Mouse (Mus musculus): ENCODE data around the gene Slx4ip. TPM values are rescaled to one million over a fixed set of nuclear protein-coding genes. Genes with fewer than 3 reads are reported as not detected.

Slx4ip gene
- total and polyA plus RNA-seq, 2 experiments from 2014 or later = 7.0 to 8.1 TPM

DNA sequence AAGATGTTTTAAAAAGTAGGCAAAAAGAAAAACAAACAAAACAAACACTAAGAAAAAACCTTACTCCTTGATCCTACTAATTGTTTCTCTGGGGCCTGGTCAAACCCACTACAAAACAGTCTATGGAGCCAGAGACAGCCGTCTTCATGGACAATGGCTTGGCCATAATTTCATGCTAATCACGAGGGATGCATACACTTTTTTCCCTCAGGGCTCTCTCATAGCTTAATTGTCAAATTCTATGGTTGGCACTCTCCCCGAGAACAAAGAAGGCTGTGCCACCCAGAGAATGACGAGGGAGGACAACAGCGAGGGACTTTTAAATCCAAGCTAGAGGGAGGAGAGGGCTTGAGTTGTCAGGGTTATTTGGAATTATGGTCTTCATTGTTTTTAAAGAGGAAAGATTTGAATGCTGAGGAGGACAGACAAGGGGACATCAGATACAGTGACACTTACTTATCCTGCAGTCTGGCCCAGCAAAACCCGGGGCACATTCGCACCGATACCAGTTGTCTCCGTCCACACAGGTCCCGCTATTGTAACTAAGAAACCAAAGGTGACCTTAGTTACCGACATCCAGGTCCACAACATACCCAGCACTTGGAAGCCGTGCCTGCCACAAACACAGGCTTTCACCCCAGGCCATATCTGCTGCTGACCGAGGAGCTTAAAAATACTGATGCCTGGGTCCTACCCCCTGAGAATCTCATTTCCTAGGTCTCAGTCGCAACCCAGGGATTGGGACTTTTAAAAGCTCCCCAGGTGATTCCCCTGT lies 195.8 kb downstream of the Slx4ip start:
- Histone ChIP-seq H3K4me2 (ENCODE audit: low read depth, low read length) (no peak overlapping the region), H3K36me3 (ENCODE audit: insufficient read depth, low read length) (no peaks in the 10 kb centered on the region), H3K4me3 (ENCODE audit: low read length) (no peak overlapping the region), H3K9ac (replicated peaks; ENCODE audit: low read length) (no peak overlapping the region), H3K27me3 (ENCODE audit: insufficient read depth, low read length) (no peaks in the 10 kb centered on the region), H3K4me1 (ENCODE audit: insufficient read depth, low read length) (no peaks in the 10 kb centered on the region), H3K27ac (no peak overlapping the region), H3K9me3 (ENCODE audit: low read length) (no peaks in the 10 kb centered on the region)
- no peak for TF ChIP-seq CTCF (IDR thresholded peaks at IDR 0.05; ENCODE audit: low read depth)
- DNase-seq (ENCODE audit: low spot score) = no peak
- WGBS = 41% methylated on average over 14 of the region's 14 CpGs
- no peak for ATAC-seq

DNA sequence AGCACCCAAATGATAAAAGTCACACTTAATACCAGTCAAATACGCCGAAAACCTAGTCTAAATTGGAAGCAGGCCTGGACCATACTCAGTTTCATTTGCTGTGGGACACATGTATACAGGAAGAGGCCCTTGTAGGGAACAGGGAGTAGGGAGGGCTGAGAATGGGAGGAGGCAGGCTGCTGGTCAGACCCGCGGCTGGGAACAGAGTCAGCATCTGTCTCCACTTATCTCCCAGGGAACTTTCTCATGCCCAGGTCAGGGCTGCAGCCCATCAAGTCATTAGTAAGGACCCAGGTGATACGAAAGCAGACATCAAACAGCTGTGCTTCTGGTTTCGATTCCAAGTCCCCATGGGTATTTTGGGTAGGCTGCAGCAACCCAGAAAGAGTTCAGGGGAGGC lies 196.7 kb downstream of the Slx4ip start:
- no peak for ATAC-seq

DNA sequence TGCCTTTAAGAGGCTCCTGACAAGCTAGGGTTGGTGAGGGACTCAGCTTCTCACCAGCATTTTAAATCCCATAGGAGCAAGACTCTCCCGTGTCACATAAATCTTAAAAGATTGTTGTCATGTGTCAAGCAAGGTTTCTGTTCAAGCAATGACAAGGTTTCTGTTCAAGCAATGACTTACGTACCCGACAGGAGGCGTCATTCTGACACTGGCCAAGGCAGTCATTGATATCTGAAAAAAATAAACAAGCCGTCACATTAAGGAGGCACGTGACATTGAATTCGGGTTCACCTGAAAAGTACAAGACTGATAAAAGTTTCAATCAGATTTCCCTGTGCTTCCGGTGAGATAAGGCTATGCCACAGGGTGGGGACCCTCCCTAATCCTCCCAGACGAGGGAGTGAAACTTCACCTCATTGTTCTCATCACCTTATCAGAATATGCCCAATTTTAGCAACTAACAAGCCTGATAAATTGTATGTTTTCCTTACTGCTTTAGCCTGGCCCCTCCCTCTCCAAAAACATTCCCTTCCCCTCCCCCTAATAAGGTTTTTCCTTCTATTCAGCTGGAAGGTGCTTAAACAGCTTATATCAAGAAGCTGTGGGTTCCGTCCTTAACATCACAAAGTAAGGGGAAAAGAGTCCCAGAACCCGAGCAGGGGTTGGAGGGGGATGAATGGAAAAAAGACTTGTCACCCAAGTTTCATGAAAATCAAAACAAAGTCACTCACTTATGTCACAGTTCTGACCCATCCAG lies 200.9 kb downstream of the Slx4ip start:
- no peaks in the 10 kb centered on the region for H3K9me3 ChIP-seq (ENCODE audit: low read length)
- H3K4me3 ChIP-seq (ENCODE audit: low read length) = no peak overlapping the region
- H3K36me3 ChIP-seq (ENCODE audit: insufficient read depth, low read length) = no peaks in the 10 kb centered on the region
- DNase-seq (ENCODE audit: low spot score) (no peak), ATAC-seq (no peak)
- H3K4me1 ChIP-seq (ENCODE audit: insufficient read depth, low read length) = no peaks in the 10 kb centered on the region
- no peak overlapping the region for H3K9ac ChIP-seq (replicated peaks; ENCODE audit: low read length)
- H3K27ac ChIP-seq = no peak overlapping the region
- no peak for TF ChIP-seq CTCF (IDR thresholded peaks at IDR 0.05; ENCODE audit: low read depth)
- H3K27me3 ChIP-seq (ENCODE audit: insufficient read depth, low read length) = no peaks in the 10 kb centered on the region
- H3K4me2 ChIP-seq (ENCODE audit: low read depth, low read length) = no peak overlapping the region
- 66% methylated on average over 11 of the region's 11 CpGs for WGBS

More for the DNA sequence above, 196.7 kb downstream of the Slx4ip start:
- DNase-seq (ENCODE audit: low spot score) = no peak
- no peak for TF ChIP-seq CTCF (IDR thresholded peaks at IDR 0.05; ENCODE audit: low read depth)
- H3K4me3 ChIP-seq (ENCODE audit: low read length) = no peak overlapping the region
- no peak overlapping the region for H3K4me2 ChIP-seq (ENCODE audit: low read depth, low read length)
- no peaks in the 10 kb centered on the region for H3K9me3 ChIP-seq (ENCODE audit: low read length)
- no peaks in the 10 kb centered on the region for H3K4me1 ChIP-seq (ENCODE audit: insufficient read depth, low read length)
- no peaks in the 10 kb centered on the region for H3K36me3 ChIP-seq (ENCODE audit: insufficient read depth, low read length)
- no peak overlapping the region for H3K27ac ChIP-seq
- 69% methylated on average over 6 of the region's 6 CpGs for WGBS
- H3K27me3 ChIP-seq (ENCODE audit: insufficient read depth, low read length) = no peaks in the 10 kb centered on the region
- H3K9ac ChIP-seq (replicated peaks; ENCODE audit: low read length) = no peak overlapping the region

DNA sequence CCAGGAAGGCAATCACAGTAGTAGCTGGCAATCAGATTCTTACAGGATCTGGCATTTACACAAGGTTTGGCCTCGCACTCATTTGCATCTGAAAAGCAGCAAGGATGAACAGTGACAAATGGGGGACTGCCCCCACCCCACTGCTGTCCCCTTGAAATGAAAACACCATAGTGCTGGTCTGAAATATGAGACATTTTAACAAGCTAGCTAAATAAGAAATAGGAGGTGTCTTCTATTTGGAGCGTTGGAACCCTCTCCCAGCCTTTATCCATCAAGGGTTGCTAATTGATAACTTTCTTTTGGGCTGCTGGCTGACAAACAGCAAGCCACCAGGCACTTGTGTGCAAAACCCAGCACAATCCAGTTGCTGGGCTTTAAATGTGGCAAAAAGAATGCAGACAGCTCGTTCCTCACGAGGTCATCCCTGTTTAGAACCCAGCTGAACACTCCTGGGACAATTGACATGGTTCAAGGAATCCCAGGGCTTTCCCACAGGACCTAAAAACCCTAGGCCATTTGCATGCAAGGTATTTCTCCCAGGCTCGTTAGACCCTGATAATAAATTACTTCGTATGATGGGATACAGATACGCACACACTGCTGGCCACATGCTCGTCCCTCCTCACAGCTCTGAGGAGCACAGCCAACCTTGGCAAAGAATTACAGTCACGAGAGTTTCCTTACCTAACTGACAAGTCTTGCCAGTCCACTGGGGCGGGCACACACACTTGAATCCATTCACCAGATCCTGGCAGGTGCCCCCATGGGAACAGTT lies 201.7 kb downstream of the Slx4ip start:
- H3K4me3 ChIP-seq (ENCODE audit: low read length) = no peak overlapping the region
- H3K9ac ChIP-seq (replicated peaks; ENCODE audit: low read length) = no peak overlapping the region
- no peaks in the 10 kb centered on the region for H3K27me3 ChIP-seq (ENCODE audit: insufficient read depth, low read length)
- no peak overlapping the region for H3K27ac ChIP-seq
- DNase-seq (ENCODE audit: low spot score) (peak; percentile 63), ATAC-seq (peak; percentile 55; the same call in 1 of the 2 replicates)
- WGBS = 22% methylated on average over 10 of the region's 10 CpGs
- no peaks in the 10 kb centered on the region for H3K36me3 ChIP-seq (ENCODE audit: insufficient read depth, low read length)
- H3K9me3 ChIP-seq (ENCODE audit: low read length) = no peaks in the 10 kb centered on the region
- H3K4me1 ChIP-seq (ENCODE audit: insufficient read depth, low read length) = no peaks in the 10 kb centered on the region
- TF ChIP-seq CTCF (IDR thresholded peaks at IDR 0.05; ENCODE audit: low read depth) = no peak
- H3K4me2 ChIP-seq (ENCODE audit: low read depth, low read length) = no peak overlapping the region

- no peak overlapping the region for H3K27ac ChIP-seq
- WGBS = 41% methylated on average over 7 of the region's 7 CpGs
- no peaks in the 10 kb centered on the region for H3K4me1 ChIP-seq (ENCODE audit: insufficient read depth, low read length)
Measured at GRCm38 (mm10) chr2:137093298-137093630, 202.2 kb downstream of the Slx4ip start.

DNA sequence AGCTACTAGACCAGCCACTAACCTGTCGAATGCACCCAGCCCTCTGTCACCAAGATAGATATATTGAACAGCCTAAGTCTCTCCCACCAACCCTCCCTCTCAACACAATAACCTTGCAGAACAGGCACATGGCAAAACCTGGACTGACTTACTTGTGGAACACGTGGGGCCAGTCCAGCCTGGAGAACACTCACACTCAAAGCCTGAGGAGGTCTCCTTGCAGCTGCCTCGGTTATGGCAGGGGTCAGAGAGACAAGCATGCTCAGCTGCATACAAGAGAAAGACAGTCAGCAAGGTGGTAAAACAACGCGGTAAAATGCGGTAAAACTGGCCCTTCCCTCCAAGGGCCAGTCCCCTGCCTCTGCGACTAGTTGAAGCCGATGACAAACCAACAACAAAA lies 203.3 kb downstream of the Slx4ip start:
- Histone ChIP-seq H3K9me3 (ENCODE audit: low read length) (no peaks in the 10 kb centered on the region), H3K4me3 (ENCODE audit: low read length) (no peak overlapping the region), H3K36me3 (ENCODE audit: insufficient read depth, low read length) (no peaks in the 10 kb centered on the region; the same call in 1 of the 2 replicates), H3K4me2 (ENCODE audit: low read depth, low read length) (no peak overlapping the region), H3K27ac (no peak overlapping the region), H3K27me3 (ENCODE audit: insufficient read depth, low read length) (no peaks in the 10 kb centered on the region), H3K4me1 (ENCODE audit: insufficient read depth, low read length) (no peaks in the 10 kb centered on the region), H3K9ac (replicated peaks; ENCODE audit: low read length) (no peak overlapping the region)
- WGBS = 56% methylated on average over 8 of the region's 8 CpGs
- no peak for TF ChIP-seq CTCF (IDR thresholded peaks at IDR 0.05; ENCODE audit: low read depth)
- DNase-seq (ENCODE audit: low spot score) (no peak), ATAC-seq (no peak)

More at GRCm38 (mm10) chr2:137093298-137093630, 202.2 kb downstream of the Slx4ip start:
- DNase-seq (ENCODE audit: low spot score) = no peak
- Histone ChIP-seq H3K9me3 (ENCODE audit: low read length) (no peaks in the 10 kb centered on the region), H3K36me3 (ENCODE audit: insufficient read depth, low read length) (no peaks in the 10 kb centered on the region), H3K4me2 (ENCODE audit: low read depth, low read length) (no peak overlapping the region), H3K9ac (replicated peaks; ENCODE audit: low read length) (no peak overlapping the region), H3K27me3 (ENCODE audit: insufficient read depth, low read length) (no peaks in the 10 kb centered on the region), H3K4me3 (ENCODE audit: low read length) (no peak overlapping the region)
- no peak for ATAC-seq
- no peak for TF ChIP-seq CTCF (IDR thresholded peaks at IDR 0.05; ENCODE audit: low read depth)

Data from hindbrain, postnatal 0 days (tissue).